Mouse (Mus musculus): Measurements from ENCODE around the gene Fbxo34.
"Not testable (repeated sequence)": the region's sequence is repeated elsewhere in the genome, so short reads cannot be mapped to it uniquely, and the experiment has no call there.

DNA sequence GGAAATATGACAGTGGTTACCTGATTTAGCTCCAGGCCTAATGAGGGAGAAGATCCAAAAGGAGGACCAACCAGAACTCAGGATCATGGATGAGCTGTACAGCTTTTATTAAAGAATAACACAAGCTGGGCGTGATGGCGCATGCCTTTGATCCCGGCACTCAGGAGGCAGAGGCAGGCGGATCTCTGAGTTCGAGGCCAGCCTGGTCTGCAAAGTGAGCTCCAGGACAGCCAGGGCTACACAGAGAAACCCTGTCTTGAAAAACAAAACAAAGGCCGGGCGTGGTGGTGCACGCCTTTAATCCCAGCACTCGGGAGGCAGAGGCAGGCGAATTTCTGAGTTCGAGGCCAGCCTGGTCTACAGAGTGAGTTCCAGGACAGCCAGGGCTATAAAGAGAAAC, 120.3 kb downstream of the Fbxo34 start, which contains the start of gene Atg14:
- not testable (repeated sequence) for TF ChIP-seq CTCF (IDR thresholded peaks at IDR 0.05; ENCODE audit: low read depth); EP300 (optimal IDR thresholded peaks at IDR 0.05)
